Mouse (Mus musculus) heart, postnatal 10 days (tissue): Measurements from ENCODE around the gene Ak8. TPM values are rescaled to one million over a fixed set of nuclear protein-coding genes. Genes with fewer than 3 reads are reported as not detected.
A peak's percentile ranks its signal among the peaks of the same experiment; 100 is the strongest.

Experiments
- DNase-seq, 2 experiments: peaks; one replicate each; pipeline ENCODE4 v3.0.0; 2021
- intact Hi-C: fragments of 180-260 bp; cut with DNase I; formaldehyde crosslinking; loops from one replicate; pipeline ENCODE4 v1.15.1; 2025
- total RNA-seq, 2 experiments: library from RNA; stranded (reverse); gene quantifications; 2 replicates each; pipeline ENCODE4 v1.2.3; 2021

Gene Ak8
- total RNA-seq, 2 experiments from 2014 or later, result not detected

DNA sequence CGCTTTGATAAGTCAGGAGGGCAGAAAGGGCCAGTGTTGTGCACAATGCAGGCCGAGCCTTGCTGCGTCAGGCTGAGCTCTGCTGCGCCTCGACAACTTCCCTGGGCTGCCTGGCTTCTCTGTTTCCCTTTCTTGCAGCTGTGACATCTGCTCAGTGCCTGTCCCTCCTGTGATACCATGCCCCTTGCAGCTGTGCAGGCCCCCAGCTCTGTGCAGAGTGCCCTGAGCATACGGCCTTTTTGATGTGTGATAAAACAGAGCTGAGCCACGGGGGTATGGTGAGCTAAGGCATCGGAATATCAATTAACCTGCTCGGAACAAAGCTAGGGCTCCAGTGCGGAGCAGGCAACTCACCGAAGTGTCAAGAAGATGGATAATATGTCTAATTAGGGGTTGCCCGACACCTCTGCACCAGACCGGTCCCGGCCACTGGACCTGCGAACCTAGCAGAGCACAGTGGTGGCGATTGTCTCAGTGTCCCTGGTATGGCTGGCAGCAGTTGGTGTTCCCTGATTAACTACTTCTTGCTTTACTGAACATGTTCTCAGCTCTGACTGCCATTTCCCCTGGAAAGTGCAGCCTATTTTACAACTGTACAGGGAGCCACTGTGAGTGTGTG is 27.9 kb downstream of the Ak8 start:
- intact Hi-C loops, result no loop called here
- no peak for DNase-seq

DNA sequence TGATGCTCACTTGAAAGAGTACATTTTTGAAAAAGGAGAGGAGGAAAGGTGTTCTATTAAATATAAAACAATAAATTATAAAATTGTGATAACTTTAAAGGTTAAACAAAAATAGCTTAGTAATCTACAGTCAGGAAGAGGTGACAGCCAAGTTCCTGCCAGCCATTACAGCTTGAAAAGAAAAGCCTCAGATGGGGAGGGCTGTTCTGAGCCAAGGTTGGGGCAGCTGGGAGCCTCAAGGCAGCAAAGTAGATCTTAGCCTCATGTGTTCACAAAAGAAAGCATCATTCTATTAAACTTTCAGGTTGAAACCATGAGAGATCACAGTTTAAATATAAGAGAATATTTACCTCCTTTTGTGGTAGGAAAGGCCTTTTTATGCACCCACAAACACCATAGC is 30.7 kb downstream of the Ak8 start:
- intact Hi-C loops, result no loop called here
- DNase-seq, result no peak

DNA sequence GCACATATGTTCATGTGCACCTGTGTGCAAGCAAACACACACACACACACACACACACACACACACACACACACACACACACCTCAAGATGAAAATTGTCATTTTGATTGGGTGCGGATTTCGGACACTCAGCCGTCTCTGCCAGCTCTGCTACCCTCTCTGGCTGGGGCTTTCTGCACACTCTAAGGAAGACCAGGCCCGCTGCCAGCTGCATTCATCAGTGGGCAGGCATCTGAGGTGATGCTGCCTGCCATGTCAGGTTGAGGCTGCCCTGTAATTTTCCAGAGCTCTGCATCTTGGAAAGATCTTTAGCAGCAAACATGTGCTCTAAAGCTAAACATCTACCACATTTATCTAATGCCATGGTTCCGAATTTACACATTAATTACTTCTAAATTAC is 37.1 kb downstream of the Ak8 start:
- peak; percentile 30 to 31 for DNase-seq
- intact Hi-C loops, result no loop called here

DNA sequence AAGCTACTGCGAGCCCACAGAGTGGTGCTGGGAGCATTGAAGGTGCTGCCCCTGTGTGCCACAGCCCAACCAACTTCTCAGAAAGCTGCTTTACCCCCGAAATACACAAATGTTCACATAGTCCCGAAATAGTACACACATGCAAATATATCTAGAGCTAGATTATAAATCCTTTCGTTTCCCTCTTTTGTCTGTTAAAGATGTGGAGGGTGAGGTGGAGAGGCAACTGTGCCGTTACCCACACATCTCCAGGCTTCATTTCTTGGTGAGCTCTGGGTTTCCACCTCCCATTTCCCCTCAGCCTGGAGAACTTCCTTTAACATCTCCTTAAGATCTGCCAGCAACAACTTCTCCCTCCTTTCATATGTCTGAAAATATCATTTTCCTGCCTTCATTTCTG is 40.2 kb downstream of the Ak8 start:
- no peak for DNase-seq
- intact Hi-C loops, result no loop called here

DNA sequence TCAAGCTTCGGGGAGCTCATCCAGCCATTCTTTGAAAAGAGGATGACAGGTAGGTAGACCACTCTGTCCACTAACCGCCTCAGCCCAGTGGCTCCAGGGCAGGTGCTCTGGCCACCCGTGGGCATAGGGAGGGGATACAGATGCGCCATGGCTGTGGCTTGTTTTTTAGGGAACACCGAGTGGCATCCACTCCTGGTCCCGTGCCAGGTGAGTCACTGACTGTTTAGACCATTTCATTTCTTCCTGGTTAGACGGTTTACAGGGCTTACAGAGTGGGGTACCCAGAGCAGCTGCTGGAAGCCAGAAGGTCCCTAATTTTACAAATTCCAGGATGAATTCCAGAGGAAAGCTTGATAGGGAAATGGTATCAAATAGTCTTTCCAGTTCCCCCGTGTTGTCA is 42.7 kb downstream of the Ak8 start:
- intact Hi-C loops, result no loop called here
- no peak for DNase-seq

DNA sequence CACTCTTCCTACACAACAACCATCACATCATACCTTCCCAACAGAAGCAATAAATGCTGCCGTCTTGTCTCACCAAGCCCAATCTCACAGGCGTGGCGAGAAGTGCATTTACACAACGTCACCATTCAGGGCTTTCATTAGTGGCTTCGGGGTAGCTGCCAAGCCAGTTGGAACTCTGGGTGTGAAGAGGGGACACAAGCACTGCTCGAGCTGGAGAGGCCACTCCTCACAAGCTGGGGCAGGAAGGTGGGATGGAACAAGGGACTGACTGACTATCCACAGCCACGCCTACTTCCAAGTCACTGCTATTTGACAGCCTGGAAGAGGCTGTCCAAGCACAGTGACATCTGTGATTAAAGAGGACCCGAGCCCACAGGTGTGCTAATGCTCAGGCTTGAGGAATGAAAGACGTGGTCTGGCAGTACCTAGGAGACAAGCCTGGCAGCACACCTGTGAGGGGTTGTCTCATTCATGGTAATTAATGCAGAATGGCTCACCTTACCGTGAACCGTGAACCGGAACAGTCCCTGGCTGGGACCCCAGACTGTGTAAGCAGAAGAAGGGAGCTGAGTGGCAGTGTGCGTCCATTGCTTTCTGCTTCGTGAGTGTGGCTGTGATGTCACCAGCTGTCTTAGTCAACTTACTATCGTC is 46.8 kb downstream of the Ak8 start:
- intact Hi-C loops, result no loop called here
- DNase-seq, result no peak

DNA sequence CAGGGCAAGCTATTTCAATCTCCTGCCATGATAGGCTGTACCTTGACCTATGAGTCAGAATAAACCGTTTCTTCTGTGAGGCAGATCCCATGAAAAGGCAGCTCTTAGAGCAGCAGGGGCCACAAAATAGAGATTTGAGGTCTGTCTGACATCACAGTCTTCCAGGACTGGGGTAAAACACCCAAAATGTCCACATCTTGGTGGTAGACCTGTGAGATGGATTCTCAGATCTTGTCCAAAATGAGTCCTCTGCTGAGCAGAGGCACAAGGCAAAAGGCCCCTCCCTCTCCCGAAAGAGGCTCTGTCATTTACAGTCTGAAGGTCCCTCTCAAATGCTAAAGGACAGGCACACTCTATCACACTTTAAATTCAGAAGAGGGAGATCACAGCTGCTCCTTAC is 47.7 kb downstream of the Ak8 start:
- no peak for DNase-seq
- intact Hi-C loops, result no loop called here

DNA sequence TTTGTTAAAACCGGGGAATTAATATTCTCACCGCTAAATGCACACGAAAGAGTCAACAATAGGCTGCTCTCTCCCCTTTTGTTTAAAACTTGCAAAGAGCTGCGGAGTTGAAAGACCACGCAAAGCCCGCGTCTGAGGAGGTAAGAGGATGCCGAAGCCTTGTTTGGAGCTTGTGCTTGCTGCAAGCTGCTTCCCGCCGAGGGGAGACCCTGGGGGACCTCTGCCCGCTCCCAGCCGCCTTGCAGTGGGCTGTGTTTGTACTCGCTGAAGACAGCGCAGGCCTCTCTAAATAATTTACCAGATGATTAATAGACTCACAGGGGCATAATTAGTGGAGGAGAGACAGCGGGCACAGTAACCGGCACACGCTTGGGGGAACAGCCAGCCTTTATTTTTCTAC is 51.2 kb downstream of the Ak8 start:
- DNase-seq, result no peak
- intact Hi-C loops, result no loop called here

DNA sequence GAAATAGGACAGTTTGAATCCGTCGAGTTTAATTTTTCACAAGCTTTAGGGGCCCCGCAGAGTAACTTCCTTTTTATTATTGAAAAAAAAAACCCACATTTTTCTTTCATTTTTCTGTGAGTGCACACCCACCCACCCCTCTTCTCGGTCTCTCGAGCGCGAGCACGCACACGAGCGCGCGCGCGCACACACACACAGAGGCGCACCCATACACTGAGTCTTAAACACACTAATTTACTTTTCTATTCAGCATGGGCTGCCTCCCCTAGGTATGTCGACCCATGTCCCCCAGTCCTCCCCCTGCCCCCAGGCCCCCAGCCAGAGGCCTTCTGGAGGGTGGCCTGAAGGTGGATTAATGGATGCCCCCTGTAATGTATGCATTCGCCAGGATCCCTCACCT is 51.7 kb downstream of the Ak8 start:
- DNase-seq, result no peak
- intact Hi-C loops, result no loop called here

DNA sequence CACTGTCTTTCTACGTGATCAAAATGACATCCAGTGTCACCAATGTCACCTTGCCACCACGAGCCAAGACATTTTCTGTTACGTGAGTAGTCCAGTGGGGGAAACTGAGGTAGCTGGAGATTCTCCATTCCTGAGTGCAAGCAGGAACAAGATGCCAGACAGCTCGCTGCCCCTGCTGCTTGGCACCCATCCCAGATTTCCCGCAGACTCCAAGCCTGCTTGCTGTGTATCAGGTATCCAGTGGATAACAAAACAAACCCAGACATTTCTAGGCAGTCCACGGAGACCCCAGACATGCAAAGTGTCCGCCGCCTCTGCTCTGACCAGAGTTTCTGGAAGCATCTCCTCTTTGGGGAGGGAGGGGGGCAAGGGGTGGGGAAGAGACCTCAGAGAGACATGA is 52.4 kb downstream of the Ak8 start:
- DNase-seq, result no peak
- intact Hi-C loops, result no loop called here

DNA sequence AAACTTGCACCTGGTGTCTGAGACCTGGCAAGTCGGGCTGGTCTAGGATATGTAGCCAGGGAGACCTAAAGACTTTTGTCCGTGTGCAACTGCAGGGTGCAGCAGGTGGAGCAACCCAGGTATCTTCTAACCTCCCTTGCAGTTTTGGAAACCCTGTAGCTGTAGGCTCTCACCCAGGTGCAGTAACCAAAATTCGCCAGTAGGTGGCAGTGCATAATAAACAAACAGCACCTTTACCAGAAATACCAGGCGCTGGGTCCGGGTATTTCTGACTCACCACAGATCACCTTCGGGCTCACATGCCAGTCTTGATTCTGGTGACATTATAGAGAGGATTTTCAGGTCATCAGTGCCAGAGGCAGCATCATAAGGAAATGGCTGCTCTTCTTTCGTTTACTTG is 55.5 kb downstream of the Ak8 start:
- peak; percentile 85 to 91 for DNase-seq
- intact Hi-C loops, result loop anchor here (1.0 to 5.0 kb wide), 5 partner anchors 87 to 298 kb away; partner anchors contain the start of genes Ddx31 and Gtf3c4

DNA sequence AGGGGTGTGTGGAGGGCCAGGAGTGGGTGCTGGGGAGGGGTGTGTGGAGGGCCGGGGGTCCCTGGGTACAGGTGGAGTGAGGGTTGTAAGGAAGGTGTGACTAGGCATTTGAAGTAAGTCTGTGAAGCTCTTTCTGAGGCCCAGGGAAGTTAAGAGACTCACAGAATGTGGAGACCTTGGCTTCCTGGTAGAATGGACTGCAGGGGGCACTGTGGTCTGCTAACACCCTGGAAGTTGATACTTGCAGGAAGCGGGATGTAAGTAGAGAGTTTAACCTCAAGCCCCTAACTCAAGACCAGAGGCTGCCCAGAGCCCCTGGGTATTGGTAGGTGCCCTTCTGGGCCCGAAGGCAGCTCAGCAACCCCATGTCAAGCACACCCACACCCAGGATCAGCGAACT is 56.2 kb downstream of the Ak8 start:
- peak; percentile 55 to 77 for DNase-seq
- intact Hi-C loops, result loop anchor here (5.0 kb wide), 2 partner anchors 86 to 101 kb away; partner anchors contain the start of genes Ddx31 and Gtf3c4

DNA sequence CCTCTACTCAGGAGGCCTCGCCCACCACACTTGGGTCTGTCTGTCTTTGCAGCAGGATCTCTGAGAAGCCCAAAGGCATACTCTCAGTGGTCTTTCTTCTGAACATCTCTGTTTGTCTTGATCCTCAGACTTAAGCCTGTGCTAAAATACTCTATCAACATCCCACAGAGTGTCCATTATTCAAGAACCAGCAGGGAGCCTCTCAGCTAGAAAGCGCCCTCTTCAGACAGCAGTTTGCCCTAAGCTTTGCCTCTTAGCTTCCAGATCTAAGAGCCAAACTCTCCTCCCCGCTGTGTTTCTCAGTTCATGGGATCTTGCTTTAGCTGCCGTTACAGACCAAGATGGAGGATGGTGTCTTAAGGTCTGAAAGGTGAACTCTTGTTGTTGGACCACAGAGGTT is 59.5 kb downstream of the Ak8 start:
- no peak for DNase-seq
- intact Hi-C loops, result loop anchor here (5.0 kb wide), 2 partner anchors 83 to 98 kb away; partner anchors contain the start of genes Ddx31 and Gtf3c4

DNA sequence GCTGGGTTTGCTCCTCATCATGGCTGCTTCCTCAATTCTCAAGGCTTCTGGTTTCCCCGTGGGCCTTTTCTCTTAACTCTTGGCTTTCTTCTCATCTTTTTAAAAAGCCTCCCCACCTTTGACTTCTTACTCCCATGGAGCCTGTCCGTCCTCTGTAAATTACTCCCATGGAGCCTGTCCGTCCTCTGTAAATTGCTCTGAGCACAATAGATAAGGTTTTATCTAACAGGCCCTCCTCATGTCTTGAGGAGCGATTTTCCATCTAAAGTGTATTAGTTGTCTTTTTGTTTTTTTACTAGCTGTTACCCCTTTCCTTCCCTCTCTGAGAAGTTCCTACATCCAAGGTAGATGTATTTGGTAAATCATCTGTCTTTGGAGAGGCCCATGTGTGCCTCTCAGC is 66.6 kb downstream of the Ak8 start:
- DNase-seq, result no peak
- intact Hi-C loops, result no loop called here

DNA sequence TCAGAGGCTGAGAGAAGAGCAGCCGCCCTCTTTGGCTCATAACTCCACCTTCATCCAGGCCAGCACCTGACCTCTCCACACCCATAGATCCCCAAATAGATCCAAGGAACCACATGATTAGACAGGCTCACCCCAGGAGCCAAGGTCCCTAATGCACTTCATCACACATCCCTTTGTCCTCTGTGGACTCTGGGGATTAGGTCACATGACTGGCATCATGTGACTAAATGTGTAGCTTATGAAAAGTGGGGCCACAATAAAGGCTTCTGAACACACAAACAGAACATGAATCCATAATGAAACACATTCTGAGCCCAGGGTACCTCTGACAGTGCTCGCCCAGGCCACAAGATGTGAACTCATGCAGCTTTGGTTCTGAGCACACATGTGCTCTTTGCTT is 67.1 kb downstream of the Ak8 start:
- DNase-seq, result no peak
- intact Hi-C loops, result no loop called here

DNA sequence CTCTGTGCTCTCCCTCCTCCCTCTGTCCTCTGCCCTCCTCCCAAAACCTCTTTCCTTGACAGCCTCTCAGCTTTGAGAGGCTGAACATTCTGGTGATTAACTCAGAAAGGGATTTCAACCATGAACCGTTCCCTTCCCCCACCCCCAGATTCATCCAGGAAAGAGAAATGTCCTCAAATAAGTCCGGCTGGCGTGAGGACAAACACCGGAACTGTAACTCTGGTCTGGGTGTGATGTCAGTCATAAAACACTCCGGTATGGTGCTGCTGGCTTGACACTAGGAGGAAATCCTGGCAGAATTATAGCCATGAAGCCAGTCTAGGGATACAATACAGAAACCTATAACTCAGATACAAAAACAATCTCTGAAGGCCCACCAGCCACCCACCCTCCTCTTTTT is 70.7 kb downstream of the Ak8 start:
- peak; percentile 40 to 56 for DNase-seq
- intact Hi-C loops, result no loop called here

DNA sequence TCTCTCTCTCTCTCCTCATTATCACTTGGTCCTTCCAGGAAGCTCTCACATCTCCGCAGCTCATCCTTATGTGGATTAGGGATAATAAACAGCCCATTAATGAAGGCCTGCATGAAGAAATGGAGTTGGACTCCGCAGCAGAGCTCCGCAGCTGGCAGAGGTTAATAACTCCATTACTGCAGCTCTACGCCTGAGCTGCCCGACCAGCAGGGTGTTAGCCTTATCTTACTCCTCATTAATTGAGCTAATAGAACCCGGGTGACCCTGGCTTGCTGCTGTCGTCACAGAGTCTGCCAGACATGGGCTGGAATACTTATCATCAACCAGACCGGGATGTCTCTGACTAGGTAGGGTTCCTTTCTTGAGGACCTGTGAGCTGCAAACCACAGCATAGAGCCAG is 74.1 kb downstream of the Ak8 start:
- intact Hi-C loops, result no loop called here
- no peak for DNase-seq

DNA sequence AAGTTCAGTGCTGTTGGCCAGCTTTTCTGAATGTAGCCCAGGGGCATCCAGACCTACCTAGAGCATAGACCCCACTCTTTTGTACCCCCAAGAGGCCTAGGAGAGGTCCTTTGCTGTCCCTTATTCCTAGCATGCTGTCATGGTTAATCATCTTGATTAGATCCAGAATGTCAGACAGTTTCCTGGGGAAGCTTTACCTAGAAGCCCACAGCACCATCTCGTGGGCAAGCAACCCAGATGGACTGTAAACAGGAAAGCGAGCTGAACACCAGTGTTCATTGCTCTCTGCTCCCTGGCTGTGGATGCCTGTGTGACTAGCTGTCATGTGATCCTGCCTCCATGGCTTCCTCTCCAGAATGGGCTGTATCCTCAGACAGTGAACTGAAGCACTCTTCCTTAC is 76.8 kb downstream of the Ak8 start:
- DNase-seq, result no peak
- intact Hi-C loops, result no loop called here

DNA sequence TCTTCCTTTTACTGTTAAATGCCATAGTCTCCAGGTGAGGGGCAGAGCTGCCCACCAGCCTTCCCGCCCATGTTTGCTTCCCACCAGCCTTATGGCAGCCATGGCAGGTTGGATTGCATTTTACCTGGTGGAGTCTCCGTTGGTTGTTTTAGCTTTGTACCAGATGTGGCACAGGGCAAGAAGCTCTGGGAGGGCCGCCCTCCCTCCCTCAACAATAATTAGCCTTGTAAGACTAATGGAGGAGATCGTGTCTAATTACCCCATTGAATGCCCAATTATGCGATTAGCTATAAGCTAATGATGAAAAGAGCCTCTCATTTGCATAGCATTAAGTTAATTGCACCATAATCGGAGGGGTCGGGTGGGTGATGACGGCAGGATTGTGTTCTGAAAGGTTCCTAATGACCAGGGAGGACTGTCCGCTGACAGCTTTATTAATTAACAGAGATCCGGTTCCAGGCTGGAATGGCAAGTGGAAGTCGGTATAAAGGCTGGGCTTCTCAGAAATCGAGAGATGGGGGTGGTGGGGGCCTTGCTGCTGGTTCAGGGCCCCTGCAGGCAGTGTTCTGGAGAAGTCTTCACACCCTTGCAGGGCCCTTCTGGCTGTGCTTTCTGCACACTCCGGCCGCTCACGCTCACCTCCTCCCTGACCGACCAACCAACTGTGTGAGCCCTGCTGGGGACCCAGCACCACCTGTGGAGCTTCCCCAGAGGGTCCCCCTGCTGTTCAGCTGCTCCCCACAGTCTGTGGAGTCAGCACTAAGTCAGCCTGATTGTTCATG is 80.2 kb downstream of the Ak8 start:
- intact Hi-C loops, result no loop called here
- DNase-seq, result no peak

DNA sequence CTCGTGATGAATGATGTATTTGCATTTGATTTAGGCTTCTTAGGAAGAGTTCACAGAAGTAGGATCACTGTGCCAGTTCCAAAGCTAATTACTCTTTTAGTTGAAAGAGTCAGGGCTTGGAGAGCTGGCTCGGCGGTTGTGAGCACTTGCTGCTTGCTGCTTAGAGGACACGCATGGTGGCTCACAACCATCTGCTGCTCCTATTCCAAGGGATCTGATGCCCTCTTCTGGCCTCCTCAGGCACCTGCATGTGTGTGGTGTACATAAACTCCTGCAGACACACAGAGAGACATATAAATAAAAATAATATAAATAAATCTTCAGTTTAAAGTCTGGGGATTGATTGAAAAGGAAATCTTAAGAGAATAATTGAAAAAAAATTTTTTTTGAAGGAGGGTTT is 81.3 kb downstream of the Ak8 start:
- intact Hi-C loops, result no loop called here
- DNase-seq, result no peak

DNA sequence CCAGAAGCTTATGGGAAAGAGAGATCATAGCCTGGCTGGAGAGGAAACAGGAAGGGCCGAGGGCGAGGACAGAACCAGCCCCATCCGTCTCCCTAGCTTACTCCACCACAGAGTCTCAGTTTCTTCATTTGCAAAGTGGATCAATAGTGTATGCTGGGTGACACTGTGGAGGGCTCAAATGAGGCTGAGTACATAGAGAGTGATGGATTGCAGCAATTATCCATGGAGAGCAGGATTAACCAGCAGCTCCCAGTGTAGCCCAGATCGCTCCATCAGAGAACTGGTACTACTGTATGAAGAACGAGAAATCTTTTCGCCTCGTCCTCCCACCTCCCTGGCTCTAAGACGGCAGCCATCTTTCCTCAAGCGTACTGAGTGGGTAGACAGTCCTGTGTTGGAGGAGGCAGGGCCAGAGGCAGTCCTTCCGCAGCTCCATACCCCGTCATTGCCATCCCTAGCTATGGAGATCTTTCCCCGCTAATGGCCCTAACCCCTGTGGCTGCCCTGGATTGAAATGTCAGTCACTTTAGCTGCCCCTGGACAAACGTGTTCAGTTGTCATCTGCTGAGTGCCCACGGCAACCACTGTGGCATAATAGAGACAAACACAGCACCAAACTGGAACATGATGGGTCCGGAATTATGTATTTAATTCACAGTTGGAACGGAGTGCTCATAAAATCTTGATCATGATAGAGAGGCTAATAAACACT is 86.5 kb downstream of the Ak8 start:
- intact Hi-C loops, result no loop called here
- DNase-seq, result no peak
